Mouse (Mus musculus): ENCODE results near the gene Usp10.

The Usp10 gene

DNA sequence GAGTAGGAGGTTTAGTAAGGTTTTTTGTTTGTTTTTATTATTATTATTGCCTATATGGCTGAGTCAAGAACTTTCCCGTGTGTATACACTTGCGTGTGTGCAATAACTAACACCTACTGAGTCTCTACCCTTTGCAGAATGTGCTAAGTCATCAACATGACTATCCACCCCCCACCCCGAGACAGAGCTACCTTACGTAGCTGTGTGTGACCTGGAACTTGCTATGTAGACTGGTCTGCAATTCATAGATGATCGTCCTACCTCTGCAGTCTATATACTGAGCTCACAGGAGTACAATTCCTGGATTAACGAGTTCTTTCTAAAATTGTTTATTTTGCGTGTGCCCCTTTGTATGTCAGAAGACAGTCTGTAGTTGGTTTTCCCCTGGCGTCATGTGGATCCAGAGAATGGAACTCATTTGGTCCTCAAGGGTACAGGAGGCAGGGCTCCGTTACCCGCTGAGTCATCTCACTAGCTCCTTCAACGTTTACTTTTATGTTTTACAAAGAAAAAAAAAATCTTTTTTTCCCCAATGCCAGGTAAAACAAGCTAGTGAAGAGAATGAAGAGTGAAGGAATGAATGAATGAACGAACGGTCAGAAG, at the start of gene Usp10:
Gene Usp10 (plus strand): TSS at position 417 of the 603 bp plus-strand sequence.
- WGBS: 17% methylated on average over 13 of the region's 13 CpGs

DNA sequence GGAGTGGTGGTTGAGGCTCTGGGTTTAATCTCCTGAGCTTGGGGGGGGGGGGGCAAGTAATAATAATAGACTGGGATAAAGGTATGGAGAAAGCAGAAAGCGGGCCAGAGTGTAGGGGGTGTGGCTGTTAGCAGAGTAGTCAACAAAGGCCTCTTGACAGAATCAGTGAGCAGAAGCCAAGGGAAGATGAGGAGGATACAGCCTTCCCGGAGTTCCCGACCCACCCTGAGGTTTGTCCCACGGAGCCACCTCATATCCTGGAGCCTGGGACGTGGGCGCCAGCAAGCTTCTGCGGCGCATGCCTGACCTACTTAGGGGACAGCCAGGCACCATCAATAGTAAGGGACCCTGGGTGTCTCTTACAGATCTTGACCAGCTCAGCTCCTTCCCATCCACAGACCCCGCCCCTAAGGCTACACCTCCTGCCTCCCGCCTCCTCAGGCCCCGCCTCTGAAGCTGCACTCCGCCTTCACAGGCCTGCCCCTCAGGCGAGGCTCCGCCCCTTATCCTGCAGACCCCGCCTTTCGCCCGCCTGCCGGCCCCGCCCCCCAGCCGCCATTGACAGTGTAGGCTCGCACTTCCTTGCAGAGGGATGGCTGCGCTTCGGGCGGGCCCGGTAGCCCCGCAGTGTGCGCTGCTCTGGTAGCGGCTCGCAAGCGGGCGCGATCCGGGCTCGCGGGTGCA, 48.3 kb upstream of the Usp10 start, which contains the start of gene Klhl36:
Gene Klhl36 (plus strand): TSS at position 561 of the 684 bp plus-strand sequence.
- WGBS: 1% methylated on average over 35 of the region's 35 CpGs

DNA sequence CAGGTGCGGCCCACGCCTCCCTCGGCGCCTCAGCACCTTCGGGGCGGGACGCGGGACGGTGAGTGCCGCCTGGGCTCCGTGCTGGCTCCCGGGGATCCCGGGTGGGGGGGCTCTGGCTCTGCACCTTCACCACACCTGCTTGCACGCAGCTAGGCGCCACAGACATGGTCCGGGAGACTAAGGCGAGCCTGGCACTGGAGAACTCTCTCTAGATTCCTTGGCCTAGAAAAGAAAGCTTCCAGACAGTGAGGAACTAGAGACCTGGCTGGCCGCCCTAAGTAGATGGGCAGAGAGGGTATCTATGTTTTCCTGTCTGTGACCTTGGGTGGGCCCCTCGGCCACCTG, 47.8 kb upstream of the Usp10 start:
- WGBS: 1% methylated on average over 19 of the region's 19 CpGs

DNA sequence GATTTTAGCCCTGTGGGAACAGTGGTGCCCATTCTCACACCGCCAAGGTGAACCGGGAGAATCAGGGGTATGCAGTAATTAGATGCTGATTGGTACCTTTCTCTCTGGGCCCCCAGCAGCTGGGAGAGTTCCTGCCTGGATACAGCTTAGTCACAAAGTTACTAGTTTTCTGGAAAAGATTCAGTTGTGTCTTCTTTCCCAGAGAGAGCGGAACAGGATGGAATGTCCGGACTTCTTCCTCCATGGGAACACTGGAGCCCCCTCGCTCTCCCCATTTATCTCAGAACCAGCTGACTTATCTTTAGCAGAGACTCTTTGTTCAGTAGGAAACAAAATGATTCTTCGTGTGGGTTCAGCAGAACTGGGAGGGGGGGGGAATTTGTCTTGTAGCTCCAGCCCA, 47.4 kb upstream of the Usp10 start:
- WGBS: 14% methylated on average over 6 of the region's 6 CpGs

DNA sequence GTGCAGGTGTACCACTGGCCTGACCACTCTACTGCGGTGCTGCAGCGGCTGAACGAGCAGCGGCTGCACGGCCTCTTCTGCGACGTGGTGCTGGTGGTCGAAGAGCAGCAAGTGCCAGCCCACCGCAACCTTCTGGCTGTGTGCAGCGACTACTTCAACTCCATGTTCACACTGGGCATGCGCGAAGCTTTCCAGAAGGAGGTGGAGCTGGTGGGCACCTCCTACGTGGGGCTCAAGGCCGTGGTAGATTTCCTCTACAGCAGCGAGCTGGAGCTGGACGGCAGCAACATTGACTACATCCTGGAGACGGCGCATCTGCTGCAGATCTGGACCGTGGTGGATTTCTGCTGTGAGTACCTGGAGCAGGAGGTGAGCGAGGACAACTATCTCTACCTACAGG, 40.5 kb upstream of the Usp10 start:
- WGBS: 90% methylated on average over 20 of the region's 20 CpGs

DNA sequence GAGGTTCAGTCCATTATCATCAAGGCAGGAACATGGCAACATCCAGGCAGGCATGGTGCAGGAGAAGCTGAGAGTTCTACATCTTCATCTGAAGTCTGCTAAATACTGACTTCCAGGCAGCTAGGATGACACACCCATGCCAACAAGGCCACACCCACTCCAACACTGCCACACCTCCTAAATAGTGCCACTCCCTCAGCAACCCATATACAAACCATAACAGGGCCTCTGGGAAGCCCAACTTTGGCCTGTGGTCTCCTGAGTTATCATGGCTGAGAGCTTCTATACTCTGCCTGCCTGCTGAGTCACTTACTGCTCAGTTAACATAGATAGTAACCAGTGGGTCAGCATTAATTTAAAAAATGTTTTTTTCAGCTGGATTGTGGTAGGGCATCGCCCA, 37.0 kb upstream of the Usp10 start:
- WGBS: 100% methylated on average over 1 of the region's 1 CpGs

DNA sequence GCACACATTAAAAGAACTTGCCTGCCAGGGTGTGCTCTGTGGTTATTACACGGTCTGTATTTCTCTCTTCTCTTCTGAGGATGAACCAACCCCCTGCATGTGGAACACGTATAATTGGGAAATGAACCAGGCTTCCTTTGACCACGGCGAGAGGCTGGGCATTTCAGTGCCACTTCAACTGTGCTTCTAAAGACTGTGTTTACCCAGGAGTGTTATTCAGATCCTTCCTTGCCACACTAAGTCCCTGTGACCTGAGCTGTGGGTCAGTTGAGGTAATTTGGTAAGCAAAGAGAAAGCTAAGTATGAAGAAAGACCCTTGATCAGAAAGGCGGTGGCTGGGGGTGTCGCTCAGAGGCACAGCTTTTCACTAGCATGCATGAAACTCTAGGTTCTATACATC, 28.9 kb upstream of the Usp10 start:
- 82% methylated on average over 6 of the region's 6 CpGs for WGBS

DNA sequence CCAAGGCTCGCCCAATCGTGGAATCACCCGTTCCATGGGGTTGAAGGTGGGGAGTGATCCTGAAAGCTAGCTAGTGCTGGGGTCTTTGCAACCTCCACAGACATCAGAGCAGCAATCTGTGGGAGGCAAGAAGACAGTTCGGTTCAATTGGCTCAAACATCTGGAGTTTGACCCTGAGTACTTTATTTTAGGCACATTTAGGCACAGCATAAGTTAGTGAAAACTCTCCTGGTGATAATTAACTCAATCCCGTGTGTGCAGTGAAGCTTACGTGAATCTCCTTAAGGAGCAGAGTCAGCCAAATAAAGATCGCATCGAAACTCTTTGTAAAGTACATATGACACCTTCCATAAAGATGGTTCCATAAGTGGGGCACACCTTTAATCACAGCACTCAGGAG, 28.2 kb upstream of the Usp10 start:
- WGBS: 86% methylated on average over 8 of the region's 8 CpGs

DNA sequence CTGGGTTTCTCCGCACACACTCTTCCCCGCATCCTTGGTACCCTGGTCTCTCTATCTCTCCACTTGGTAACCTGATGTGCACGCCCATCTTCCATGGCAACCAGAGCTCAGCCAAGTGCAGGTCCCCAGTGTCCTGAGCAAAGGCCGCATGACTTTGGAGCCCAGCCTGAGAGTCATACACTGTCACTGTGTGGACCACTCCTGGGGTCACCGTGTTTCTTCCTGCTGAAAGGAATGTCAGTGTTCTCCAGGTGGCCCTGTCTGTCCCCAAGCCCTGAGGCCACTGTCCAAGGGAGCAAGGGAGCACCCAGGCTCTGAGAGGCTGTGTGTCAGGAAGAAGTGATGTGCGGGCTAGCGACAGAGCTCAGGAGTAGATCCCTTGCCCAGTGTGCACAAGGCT, 26.9 kb upstream of the Usp10 start:
- WGBS: 96% methylated on average over 7 of the region's 7 CpGs

DNA sequence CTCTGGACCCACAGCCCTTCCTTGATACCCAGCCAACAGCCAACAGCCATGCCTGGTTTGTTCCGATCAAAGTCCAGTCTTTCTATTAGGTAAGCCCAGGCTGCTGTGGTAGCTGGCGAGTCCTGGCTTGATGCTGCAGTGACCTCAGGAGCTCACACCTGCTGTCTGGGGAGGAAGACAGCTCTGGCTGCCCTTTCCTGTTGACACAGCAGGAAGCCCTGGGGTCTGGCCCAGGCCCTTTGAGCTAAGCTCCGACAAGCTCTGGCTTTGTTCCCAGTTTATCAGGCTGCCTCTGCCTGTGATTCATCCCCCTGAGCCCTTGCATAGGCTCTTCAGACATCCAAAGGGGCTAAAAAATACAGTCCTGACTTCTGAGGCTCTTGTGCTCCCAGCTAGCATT, 24.5 kb upstream of the Usp10 start:
- WGBS: 53% methylated on average over 3 of the region's 3 CpGs

DNA sequence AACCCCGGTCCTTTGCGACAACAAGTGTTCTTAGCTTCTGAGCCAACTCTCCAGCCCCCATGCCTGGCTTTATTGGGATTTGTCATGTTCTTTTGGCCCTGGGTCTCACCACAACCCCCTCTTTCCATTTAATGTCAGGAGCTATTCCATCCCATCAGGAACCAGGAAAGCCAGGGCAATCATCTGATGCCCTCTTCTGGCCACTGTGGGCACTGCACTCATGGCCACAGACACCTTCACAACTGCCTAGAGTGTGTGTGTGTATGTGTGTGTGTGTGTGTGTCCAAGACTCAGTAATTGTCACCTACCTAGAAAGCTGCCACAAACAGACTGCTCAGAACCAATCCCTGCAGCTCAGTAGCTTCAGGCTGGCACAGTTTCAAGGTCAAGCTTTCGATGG, 23.0 kb upstream of the Usp10 start:
- WGBS: 78% methylated on average over 3 of the region's 3 CpGs

DNA sequence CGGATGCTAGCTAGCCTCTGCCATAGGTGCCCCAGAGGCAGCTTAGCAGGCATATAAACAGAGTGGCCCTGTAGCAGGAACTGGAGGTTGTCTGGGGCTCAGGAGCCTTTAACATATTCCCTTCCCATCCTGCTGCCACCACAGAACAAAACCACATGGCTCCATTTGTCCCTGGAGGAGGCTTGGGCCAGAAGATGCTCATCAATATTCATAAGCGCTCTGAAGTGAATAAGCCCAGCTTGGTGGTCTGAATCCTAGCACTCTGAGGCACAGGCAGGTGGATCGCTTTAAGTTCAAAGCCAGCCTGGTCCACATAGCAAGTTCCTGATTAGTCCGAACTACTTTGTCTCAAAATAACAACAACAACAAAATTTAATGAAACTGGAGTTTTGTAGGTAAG, 22.1 kb upstream of the Usp10 start:
- 74% methylated on average over 4 of the region's 4 CpGs for WGBS

DNA sequence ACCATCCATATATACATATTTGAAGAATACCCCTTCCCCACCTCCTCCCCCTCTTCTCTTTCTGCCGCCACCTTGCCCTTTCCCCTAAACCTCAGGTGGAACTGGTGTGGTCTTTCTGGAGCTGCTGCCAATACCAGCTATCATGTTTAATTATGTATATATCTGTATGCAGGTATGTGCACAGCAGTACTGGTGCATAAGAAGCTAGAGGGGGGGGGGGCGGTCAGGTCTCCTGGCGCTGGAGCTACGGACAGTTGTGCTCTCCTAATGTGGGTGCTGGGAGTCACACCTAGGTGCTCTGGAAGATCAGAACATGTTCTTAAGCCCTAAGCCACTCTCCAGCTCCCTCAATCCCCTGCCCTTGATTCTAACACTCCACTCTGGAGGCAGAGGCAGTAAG, 13.1 kb upstream of the Usp10 start:
- 81% methylated on average over 4 of the region's 4 CpGs for WGBS

DNA sequence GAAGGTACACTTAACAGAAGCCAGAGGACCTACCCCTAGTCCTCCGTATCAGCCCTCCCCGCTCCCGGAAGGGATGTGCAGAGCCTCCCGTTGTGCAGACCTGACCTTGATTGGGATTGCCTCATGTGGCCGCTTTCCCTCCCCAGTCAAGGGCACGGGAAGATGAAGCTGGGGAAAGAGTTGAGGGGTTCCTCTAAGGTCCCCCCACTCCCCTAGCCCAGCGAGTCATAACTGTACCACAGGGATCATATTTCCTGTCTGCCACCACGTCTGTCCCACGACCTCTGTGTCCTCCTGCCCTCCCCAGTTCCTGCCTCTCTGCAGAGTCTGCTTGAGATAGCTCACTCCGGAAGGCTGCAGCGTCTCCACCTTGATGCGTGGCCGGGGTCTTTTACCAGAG, 12.2 kb upstream of the Usp10 start:
- 45% methylated on average over 13 of the region's 13 CpGs for WGBS

DNA sequence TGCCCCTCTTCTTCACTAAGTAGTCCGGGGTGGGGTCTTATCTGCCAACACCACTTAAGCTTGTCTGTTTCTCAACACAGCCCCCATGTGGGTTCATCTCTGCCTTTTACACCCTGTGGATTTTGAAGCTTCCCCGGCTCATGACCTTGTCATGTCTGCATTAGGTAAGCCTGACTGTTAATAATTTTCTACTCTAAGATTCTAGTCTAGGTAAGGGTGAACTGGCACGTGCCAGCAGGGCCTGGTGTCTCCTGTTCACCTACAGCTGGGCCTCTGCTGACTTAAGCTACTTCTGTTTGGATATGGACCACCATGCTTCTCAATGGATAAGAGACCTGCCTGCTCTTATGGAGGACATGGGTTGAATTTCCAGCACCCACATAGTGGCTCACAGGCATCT, 8.8 kb upstream of the Usp10 start:
- 90% methylated on average over 3 of the region's 3 CpGs for WGBS

DNA sequence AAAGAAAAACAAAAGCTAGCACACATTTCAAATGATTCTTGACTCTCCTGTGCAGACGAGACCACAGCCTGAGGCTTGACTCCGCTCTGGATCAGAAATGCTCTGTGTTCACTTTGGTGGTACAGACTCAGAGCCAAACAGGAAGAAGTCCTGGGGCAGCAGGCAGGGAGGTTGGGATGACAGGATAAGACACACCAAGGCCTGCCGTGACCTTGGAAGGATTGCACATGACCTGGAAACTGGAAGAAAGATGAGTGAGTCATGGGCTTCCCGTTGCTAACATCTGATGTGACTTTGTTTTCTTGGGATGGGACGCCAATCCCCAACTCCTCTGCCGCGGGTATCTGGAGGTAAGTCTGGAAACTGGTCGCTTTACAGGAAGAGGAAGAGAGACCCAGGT, 8.2 kb upstream of the Usp10 start:
- 79% methylated on average over 8 of the region's 8 CpGs for WGBS

DNA sequence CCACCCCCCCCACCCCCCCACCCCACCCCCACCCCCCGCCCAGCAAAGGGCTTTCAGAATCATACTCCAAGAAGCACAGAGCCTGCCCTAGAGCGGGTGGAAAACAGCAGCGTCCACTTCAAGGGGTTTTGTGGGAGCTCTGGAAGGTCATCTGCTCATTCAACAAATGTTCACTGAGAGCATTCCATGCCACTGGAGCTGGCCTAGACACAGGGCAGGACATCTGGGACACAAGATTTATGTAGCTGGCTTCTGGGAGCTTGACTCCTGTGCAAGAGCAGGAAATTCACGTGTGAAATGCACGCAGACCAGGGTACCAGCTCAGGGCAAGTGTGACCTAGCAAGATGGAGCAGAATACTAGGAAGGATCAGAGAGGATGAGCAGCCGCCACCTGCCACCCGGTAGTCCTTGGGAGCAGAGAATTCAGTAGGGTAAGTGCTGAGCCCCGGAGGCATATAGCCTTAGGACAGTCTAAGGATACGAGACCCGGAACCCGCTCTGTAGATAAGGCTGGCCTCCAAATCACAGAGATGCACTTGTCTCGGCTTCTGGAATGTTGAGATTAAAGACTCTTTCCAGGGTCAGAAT, 5.7 kb upstream of the Usp10 start:
- WGBS: 74% methylated on average over 12 of the region's 12 CpGs

DNA sequence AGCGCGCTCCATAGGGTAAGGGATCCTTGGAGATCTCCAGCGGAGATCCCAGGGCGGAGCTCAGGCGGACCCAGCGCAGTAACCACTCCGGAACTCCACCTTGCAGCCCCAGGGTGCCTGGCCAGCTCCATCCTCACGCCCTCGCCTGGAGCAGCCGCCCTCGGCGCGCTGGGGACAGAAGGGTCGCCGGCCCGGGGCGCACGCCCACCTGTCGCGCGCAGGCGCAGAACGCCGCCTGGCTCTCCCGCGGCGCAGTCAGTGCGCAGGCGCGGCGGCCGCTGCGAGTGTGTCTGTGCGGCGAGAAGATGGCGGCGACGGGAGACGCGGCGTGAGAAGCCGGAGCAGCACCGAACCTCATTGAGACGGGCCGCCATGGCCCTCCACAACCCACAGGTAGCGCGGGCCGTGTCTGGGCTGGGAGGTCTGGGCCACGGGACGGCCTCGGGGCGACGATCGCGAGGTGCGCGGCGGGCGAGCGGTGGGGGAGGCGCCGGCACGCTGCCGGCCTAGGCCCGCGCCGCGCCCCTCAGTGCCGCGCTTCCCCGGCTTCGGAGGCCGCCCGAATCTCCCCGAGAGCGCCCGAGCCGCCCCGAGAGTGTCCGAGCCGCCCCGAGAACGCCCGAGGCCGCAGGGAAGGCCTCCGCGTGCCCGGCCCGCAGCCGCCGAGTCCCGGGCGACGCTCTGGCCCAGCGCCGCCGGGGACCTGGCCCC, 542 bp downstream of the Usp10 start, which contains the start of gene Gm20388:
Gene Gm20388 (plus strand): TSS at position 295 of the 711 bp plus-strand sequence.
- under 1% methylated on average over 97 of the region's 97 CpGs for WGBS

DNA sequence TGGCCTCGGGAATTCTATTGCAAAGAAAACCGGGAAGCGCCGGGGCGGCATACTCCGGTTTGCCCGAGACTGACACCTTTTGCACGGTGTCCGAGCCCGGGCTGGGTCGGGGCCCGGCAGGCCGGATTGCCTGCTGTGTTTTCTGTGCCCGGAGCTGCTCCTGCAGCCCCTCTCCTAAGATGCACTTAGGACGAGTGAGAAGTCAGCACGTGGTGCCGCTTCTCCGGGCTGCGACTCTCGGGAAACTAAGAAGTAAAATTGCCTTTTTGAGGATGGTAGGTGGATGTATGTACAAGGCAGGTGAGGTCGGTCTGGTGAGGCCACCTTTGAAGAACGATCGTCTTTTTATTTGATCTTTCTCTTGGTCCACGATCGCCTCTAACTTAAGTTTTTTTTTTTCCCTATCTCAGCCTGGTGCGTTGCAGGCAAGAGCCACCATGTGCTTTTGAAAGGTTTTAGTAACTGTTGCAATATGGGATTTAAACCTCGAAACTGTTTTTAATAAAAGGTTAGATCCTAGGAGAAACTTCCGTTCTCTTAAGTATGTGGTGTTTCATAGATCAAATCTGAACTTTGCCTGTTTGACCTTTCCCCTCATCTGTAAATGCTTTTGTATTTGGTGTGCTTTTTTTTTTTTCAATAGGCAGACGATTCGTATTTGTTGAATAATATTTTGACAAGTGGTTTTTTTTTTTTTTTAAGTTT, 1.2 kb downstream of the Usp10 start:
- 4% methylated on average over 30 of the region's 30 CpGs for WGBS

DNA sequence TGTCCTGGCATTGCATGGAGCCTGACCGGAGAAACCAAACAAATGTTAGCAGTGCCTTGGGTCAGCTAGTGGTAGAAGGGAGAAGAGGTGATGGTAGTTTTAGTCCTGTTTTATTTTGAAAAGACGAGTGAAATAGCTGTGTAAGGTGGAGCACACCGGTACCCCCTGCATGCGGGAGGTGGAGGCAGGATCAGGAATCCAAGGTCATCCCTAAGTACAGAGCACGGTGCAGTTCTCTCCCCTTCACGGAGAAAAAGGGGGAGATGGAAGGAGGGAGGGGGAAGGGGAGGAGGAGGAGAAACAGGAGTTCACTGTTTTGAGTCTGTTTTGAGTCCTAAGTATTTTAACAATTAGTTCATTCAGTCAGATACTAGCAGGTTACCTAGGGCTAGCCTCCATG, 2.5 kb downstream of the Usp10 start:
- 53% methylated on average over 6 of the region's 6 CpGs for WGBS

DNA sequence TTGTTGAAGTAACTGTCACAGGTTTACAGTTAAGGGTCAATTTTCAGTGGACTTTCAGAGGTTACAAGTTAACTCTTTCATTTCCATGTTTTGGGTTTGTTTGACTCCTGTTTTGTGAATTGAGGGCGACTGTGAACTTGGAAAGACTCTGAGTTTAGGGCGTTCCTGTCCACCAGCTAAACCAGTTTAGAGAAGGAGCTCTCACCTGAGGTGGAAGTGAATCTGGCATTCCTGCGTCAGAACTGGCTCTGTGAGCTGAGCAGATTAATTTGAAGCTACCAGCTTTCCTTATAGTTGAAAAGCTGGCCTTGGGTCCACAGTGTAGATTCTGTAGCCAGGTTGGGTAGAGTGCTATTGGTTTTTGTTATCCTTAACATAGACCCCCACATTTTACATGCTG, 3.0 kb downstream of the Usp10 start:
- 87% methylated on average over 3 of the region's 3 CpGs for WGBS

DNA sequence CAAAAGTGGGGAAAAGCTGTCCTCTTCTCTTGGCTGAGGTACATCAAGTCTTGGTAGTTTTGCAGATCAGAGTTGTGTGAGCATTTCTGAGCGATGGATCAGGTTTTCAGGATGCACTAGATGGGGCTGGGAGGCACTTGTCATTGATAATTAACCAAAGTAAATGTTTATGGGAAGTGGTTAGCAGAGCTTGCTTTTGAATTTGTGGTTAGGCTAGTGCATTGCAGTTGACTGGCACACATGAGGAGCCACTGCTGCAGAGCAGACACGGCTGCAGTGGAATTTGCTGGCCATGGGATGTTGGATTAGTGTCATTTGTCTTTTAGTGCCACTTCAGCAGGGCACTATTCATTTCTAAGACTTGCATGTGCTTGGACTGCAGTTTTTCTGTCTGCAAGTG, 4.0 kb downstream of the Usp10 start:
- WGBS: 74% methylated on average over 2 of the region's 2 CpGs

Measured in cerebral cortex, adult 2 months (tissue).